Mouse (Mus musculus) cerebellum, adult 11-12 months (tissue): ENCODE measurements at regions not wholly inside any gene's neighbourhood (a gene's known extent, or its start where the extent isn't known, plus 50 kb on each side); places are given as distances from the start of the nearest gene placed in this dataset.

Experiments used
- DNase-seq: peaks from one replicate; pipeline ENCODE4 v3.0.0; 2022

DNA sequence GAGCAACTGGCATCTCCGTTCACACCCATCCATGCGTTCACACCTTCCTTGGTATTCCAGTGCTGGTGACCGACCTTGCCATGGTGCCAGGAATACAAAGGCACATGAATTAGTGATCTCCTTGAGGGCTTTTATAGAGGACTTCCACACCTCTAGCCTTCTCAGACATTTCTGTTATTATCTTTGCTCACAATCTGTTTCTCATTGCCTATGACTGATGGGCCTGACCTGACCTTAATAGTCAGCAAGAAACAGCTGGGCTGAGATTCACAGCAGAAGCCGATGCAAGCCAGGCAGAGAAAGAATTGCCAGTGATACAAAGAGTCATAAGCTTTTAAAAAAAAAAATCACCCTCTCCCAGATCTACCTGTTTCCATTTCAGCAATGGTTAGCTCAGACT is 197.7 kb upstream of the Gmds start:
- DNase-seq, result no peak

DNA sequence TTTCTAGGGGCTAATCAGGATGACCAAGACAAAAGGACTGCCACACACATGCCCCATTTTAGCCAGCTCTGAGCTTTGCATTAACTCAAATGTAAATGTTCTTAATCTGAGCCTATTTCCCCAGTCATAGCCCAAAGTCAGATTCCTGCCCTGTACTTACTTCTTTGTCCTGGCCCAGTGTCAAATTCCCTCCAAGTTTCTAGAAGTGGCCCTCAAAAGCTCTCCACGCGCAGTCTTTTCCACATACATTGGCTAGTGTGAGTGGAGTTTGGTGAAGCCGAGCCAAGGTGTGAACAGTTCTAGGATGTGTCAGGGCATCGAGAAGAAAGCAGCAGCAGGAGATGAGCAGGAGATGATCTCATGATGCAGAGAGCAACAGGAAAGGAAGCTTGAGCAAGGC is 197.1 kb upstream of the Gmds start:
- no peak for DNase-seq

DNA sequence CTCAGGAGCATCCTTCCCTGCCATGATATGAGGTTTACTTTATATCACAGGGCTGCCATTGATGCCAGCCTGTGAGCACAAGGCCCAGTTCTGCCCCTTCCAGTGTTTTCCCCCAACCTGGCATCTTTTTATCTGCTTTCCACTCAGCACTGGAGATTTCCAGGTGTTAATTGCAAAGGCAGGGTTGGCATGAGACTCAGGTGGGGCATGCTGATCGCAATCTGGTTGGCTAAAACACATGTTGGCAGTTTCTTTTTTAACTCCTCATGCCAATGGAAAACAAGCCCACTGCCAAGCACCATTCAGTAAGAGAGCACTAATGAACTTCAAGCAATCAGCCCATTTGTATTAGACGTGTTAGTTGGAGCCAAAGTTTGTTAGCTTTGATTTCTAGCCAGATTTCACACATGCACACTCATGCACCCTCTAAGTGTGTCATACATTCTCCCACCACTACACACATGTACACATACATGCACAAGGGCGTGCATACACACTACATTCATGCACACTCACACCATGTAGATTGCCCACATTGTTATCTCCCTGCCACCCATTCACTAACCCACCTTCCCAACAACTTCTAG is 192.5 kb upstream of the Gmds start:
- DNase-seq, result no peak

DNA sequence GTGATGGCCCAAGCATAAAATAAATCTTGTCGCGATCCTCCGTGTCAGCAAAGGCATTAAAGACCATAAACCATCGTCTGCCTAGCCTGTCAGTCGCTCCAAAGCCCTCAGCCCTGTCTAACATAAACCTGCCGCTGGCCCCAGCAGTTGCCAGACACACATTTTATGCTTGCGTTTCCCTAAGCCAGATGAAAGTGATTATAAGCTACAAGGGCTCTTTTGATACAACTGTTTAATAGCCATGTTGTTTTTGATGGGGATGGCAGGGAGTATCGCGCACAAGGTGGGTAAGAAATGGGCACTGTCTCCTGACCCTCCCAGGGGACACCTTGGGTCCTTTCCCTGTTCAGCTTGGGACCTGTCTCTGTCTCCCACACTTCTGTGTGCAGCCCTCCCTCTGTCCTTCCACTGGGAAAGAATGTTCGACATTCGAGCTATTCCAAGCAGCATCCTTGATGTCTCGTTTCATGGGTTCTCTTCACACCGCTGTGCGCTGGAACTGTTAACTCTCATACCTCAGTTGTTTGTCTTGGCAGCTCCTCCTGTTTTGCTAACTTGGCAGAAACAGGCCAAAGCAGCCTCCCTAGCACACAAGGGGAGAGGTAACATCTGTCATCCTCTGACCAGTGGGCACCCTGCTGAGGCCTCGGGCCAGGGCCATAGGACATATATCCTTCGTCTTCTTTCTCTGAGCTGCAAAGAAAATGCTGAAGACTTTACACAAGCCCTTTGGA is 180.2 kb upstream of the Gmds start:
- no peak for DNase-seq

DNA sequence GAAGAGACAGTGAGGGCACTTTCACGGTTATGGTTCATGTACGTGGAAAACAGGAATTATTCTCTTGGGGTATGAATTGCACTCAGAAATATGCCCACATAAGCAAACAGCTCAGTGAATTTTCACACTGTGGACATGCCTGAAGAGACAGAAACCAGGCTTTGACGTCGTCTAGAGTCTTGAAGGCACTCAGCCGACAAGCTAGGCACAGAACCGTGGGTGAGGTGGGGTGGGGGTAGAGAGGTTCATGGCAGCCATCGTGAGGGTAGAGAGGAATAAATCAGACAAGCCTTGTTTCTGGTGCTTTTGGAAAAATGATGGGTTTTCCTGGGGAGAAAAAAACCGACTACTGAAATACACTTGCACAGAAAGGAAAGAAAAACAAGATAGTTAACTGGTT is 179.0 kb upstream of the Gmds start:
- no peak for DNase-seq

DNA sequence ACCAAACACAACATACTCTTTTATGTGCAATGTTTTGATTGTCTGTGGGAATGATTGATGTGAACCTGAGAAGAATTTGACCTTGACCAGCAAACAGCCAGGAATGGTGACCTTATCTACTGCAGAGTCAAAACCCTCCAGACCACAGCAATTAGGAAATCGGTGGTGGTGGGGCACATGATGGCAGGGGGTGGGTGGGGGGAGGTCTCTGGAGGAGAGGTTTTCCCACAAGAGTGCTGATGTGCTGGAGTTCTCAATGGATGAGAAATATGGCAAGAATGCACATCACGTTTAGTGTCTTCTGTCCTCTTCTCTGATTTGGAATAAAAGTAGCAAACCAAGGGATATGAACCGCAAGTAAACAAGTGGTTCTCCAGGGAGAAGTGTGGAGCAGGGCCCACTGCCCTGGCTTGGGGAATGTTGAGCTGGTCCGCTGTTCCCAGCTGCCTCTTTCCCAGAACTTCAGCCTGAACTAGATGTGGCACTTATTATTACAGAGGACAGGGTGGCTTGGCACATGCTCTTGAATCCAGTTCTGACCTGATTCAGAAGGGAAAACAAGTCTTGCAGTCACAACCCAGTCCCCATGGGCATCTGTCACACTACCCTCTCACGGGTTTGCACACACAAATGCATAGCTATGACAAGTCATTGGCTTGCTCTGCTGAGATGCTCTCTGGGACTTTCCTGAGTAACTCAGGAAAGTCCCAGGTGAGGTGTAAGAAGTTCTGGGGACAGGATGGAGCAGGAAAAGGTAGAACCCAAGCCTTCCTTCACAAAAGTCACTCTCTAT is 170.9 kb upstream of the Gmds start:
- DNase-seq, result no peak

DNA sequence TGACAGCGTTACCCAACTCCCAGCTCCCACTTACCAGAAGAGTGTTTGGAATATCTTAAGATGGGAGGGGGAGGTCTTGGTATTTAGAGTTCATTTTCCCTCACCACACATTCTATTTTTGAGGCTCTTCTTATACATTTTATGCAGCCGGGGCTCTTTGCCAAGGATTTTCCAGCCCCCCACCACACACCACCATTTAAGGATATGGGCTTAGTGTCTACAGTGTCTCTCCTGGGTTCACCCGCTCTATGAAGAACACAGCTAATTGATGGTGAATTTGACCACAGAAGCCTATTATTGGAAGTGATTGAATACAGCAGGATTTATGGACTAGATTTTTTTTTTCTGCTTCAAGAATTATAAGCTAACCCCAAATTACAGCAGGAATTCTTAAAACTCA is 169.9 kb upstream of the Gmds start:
- no peak for DNase-seq

DNA sequence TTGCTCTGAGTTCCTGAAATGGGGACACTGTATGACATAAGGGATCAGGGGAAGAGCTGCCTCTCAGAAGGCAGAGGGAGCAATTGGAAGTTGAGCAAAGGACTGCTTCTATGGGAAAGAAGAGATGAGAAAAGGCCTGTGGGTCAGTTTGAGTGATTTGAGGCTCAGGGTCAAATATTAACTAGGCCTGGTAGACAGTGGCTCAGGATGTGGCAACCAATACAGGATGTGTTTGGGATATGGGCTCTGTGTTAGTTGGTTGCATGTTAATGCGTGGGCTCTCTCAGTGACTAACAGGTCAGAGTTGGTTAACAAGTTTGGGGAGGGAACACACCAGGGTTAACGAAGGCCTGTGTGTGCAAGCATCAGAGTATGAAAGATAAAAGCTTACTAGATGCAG is 169.3 kb upstream of the Gmds start:
- DNase-seq, result no peak

DNA sequence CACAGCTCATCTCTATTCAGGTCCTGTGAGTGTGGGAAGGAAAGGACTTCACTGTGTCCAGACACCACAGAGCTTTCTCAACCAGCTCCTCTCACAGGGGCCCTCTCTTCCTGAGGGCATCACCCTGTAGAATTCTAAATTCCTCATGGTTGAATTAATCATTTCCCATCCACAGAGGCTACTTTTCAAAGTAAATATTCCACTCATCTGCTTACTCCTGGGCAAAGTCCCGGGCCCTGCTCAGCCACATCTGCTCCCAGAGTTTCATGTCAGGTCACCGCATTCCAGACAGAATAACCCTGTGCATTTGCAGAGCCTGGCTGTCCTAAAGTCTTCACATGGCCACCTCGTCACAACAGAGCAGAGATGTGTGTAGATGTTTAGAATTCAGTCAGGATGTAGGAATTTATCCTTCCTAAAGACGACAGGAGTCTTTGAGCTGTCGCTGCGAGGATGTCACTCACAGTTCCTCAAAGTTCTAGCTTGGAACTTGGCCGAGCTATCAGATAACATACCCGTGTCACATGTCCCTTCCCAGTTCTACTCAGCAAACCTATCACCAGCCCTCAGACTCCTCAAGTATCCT is 159.8 kb upstream of the Gmds start:
- no peak for DNase-seq

DNA sequence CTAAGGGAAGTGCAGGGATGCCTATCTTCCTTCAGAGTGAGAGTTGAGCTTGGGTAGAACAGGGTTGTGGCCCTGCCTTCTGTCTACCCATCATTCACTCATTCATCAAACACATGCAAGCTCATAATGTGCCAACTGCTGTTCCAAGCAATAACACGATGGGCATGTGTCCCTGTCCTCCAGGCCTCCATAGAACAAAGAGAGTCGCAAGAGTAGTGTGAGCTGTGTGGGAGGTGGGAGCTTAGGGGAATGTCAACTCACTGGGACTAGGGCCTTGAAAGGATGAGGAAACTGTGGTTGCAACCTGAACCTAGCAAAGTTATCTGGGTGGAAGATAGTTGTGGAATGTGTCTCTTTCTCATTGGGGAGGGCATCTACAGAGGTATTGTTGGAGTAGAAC is 157.7 kb upstream of the Gmds start:
- DNase-seq, result no peak

DNA sequence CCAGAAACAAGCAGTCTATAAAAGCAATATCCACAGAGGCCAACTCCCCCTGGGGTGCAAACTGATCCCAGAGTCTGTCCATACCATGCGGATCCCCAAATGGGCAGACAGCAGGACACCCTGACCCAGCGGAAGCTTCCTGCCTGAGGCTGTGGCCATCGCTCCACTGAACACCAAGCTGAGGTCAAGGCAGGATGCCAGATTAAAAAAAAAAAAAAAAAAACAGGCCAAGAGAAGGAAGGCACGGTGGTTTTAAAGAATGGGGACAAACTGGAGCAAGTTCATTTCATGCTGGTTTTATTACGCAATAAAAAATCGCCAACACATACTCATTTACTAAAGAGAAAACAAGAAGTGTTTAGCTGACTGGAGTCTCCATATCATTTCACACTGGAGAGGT is 156.5 kb upstream of the Gmds start:
- DNase-seq, result peak; percentile 17

DNA sequence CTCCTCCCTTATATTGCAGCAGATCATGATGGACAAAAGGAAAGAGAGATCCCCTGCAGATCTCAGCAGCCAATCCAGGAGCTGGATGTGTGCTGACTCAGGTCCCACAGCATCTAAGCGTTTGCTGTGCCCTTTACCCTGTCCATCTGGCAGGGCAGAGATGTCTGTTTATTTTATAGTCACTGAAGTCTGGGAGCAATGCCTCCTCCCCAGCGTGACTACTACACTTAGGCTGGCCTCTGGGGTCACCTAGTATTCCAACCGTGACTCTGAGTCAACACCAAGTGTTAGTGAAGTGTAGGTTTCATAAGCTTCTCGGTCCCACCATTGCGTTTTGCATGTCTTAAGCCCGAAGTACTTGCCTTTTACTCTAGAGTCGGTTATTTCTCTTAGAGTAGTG is 155.3 kb upstream of the Gmds start:
- DNase-seq, result no peak

DNA sequence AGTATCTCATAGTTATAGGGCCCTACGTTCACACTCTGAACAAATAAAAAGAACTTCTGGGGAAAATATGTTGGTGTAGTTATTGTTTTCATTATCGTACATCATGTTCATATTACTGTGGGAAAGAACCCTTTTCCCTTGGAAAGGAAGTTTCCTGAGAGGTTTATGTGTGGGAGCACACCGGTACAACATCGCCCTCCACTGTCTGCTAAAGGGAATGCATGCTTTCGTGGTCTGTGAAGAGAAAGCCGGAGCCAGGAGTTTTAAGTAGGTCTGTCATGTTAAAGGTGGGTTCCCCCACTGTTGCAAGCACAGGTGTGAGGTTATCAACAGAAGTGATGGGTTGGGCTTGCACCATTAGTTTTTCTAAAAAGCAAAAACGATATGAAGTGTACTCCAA is 154.8 kb upstream of the Gmds start:
- DNase-seq, result no peak

DNA sequence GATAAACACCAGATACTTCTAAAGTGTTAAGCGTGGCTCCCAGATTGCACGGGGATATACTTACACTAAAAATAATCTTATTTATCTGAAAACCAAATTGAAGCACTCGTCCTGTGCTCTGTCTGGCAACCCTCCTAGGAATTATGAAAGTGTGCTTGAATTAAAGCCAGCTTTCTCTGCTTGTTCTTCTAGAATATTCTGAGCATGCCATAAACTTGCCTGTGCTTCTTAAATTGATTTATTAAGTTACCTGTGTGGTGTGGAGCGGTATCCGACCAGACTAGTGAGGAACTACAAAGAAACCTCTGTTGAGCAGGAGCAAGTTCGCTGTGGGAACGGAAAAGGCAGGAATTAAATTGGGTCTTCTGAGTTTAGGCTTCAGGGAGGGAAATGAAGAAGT is 154.0 kb upstream of the Gmds start:
- no peak for DNase-seq

DNA sequence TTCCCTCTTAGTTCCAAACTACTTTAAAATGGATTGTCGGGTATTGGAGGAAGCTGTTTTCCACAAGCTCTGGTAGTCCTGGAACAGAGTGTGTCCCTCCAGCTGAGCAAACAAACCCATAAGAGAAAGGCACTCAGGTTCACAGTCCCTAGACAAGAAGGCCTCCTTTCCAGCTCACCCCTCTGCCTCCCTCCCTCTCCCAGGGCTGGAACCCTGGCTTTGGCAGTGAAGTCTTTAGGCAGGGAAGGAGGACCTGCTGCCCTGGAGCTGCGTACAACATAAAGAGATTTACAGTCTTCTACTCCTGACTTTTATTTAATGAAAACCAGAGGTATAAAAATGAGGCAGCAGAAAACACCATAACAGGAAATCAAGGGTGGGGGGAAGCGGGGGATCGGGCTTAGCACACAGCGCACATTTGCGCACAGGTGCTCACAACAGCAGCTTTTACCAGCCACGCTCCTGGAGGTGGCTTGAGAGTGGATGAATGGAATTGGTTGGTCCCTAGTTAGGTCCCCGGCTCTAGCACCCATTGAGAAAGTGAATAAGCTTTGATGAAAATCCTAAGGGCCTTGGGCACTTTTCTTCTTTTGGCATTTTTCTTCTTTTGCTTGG is 143.0 kb upstream of the Gmds start:
- DNase-seq, result no peak

DNA sequence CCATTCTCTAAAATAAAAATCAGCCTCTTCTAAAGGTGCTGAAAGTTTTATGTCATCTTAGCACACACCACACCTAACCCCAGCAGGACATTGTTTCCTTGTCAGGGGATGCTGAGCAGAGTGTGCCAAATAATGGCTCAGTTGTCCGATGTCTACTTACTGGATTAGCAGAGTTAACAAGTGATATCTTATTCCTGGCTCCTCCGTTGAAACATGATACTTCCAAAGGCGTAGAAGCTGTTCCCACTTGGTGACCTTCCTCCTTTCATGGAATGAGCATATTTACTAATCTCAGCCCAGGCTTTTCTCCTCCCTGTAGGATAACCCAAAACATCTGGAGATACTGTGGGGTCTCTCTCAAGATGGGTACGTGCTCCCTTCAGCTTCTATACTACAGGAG is 141.5 kb upstream of the Gmds start:
- DNase-seq, result no peak

DNA sequence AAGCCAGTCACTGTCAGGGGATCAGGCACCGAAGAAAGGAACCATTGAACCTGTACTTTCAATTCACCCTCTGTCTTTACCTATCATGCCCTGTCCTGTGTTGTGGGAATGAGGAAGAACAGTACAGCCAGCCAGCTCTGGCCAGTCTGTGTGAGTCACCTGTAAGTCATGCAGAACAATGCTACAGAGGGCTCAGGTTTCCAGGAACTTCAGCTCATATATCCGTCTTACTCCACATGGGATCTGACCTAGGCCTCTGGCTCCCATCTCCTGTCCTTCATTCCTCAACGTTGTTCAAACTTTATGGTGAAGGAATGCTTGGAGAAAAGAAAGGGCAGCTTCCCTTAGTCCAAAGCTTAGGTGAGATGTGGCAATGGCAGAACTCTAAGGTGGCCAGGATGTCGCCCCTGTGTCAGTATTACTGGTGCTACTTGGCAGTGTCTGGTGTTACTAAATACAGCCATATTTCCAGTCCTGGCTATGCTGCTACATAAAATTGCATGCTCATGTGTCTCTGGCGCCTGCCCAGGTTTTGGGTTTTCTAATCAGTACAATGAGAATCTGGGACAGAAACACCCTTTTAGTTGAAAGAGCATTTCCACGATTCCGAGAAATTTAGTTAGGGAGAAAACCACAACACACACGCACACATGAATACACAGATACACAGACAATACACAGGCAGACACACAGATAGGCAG is 140.7 kb upstream of the Gmds start:
- no peak for DNase-seq

DNA sequence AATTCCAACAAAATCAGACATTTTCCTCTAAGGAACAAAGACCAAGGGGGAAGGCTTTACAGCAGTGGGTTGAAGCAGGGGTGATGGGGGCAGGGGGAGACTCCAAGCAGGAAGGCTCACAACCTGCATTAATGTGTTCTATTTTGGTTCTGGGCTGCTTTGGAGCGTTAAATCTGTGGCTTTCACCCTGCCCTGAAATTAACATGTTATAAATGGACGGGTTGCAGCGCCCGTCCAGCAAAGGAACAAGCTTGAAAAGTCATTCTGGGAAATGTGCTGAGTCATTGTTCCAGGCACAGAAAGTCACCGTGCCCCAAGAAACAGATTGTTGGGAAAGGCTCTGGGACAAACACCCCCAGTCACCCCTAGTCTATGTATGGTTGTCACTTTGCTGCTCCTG is 127.2 kb upstream of the Gmds start:
- DNase-seq, result no peak

DNA sequence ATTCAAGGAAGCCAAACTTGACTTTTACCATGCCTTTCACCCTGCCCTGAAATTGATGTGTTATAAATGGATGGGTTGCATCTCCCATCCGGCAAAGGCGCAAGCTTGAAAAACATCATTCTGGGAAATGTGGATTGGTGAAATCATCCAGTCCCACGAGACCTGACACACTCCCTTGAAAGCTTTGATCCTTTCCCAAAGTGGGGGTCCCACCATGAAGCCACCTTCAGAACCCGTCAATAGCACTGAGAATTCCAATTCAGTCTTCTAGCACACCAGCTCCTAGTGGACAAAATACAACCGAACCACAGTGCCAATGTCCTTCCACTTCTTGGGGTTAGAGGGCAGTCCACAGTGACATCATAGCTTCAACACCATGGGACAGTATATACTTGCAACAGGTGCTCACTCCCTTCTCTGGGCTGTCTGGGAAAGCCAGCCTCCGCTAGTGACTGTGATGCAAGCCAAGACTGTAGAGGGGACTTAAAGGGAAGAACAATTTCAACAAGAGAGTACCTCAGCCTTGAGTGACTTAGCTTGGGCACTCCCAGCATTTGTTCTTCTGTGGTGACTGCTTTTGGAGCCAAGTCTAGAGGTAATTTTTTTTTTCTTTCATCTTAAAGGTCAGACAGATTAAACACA is 126.6 kb upstream of the Gmds start:
- no peak for DNase-seq

DNA sequence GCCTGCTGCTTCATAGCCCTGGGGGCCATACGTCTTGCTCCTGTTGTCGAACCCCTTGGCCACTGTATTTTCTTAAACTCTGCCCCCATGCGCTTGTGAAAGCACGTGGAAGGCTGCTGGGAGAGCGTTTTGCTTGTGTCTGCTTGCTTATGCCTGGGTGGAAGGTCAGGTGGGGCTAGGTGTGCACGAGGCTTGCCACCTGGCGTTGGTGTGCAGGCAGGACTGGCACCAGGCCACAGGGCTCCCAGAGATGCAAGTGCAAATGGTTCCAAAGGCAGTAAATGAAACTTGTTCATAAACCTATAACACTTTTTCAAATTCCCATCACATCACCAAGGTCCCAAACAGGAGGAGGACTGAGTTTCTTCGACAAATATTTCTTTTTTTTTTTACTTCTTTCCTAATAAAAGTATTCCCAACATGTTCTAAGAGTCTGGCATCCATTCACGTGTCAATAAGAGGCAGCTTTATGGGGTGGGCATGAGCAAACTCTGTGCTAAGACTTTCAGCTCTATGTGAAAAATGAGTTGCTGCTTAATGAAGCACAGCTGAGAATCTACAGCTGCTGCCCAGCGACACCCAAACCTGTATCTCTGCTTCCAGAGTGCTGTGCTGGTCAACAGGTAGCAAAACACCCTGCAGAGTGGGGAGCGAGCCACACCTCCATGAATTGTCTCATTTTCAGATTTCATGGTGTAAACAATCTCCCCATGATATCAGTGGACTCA is 116.0 kb upstream of the Gmds start:
- DNase-seq, result no peak

DNA sequence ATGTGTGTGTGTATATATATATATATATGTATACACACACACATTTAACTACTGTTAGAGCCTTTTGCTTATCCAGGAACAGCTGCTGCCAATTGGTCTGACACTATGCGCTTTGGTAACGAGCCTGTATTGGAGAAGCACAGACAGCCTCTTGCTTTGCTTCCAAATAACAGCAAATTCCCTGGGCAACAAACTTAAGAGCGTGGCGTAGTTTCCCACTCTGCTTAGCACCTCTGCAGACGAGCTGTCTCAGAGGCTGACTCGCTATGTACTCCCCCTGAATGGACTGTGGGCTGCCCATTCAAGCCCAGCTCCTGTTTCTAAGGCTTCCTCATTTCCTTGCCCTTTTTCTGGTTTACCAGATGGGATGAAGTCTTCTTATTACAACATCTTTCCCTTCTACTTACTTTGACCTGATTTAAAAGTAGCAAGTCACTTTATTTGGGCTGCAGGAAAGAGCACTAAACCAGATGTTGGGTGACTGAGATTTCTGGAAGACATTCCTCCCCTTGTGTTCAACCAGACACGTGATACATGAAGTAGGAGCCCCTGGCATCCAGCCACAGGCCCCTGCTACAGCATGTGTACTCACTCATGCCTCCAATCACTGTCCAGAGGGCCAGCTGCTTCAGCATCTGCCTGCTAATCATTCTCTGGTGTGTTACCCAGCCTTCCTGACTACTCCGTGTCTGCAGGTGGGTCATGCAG is 111.3 kb upstream of the Gmds start:
- DNase-seq, result no peak
